Mouse (Mus musculus) CH12.LX (cell line): ENCODE results near the gene Cxxc4. TPM values are rescaled to one million over a fixed set of nuclear protein-coding genes. Genes with fewer than 3 reads are reported as not detected.

Experiments used
- DNase-seq: peaks from one replicate; pipeline ENCODE4 v3.0.0-alpha.2; 2013; ENCODE audit errors: extremely low read depth
- H3K27ac ChIP-seq: 2 replicates; pipeline ENCODE4 v1.5.1; 2012; ENCODE audit warnings: low read depth, mild to moderate bottlenecking, control low read depth, moderate library complexity; ENCODE audit not compliant: insufficient read depth
- H3K27me3 ChIP-seq: replicated peaks from 2 replicates; pipeline ENCODE3; 2012; ENCODE audit warnings: inconsistent platforms
- H3K36me3 ChIP-seq, 2 experiments: replicated peaks in 1 of 2; 2 replicates each; pipeline versions ENCODE3 to v1.6.1; 2012; ENCODE audit warnings: inconsistent platforms in 1 of 2, low read length in 1 of 2, mild to moderate bottlenecking in 1 of 2, mixed read lengths in 1 of 2, moderate library complexity in 1 of 2; ENCODE audit not compliant: control insufficient read depth in 1 of 2, insufficient read depth in 1 of 2
- H3K4me1 ChIP-seq, 2 experiments: 2 replicates each; pipeline ENCODE4 v1.6.1; 2012; ENCODE audit warnings: inconsistent platforms in 1 of 2, moderate library complexity in 1 of 2; ENCODE audit not compliant: insufficient read depth in 2 of 2, control insufficient read depth in 1 of 2
- H3K4me2 ChIP-seq: 2 replicates; pipeline ENCODE4 v1.6.1; 2012; ENCODE audit warnings: low read depth, mild to moderate bottlenecking, control low read depth; ENCODE audit not compliant: poor library complexity, insufficient read depth, severe bottlenecking
- H3K4me3 ChIP-seq, 3 experiments: fragments of 150-350 bp in 1 of 3; sonication (generic) in 1 of 3; replicated peaks in 1 of 3; 2 replicates each; pipeline versions ENCODE3 to v1.5.1; 2011 to 2012; ENCODE audit warnings: low read depth in 2 of 3, low read length in 2 of 3, mild to moderate bottlenecking in 2 of 3, moderate library complexity in 2 of 3, control low read depth in 1 of 3, improper control_type of control experiment in 1 of 3, inconsistent platforms in 1 of 3, mixed read lengths in 1 of 3; ENCODE audit not compliant: poor library complexity in 1 of 3
- H3K79me2 ChIP-seq: replicated peaks from 2 replicates; pipeline ENCODE4 v1.6.1; 2012; ENCODE audit warnings: mild to moderate bottlenecking, moderate library complexity; ENCODE audit not compliant: control insufficient read depth, poor library complexity, insufficient read depth, severe bottlenecking; ENCODE audit errors: extremely low read depth
- H3K9ac ChIP-seq: 2 replicates; pipeline ENCODE4 v1.6.1; 2012; ENCODE audit warnings: low read depth, mild to moderate bottlenecking, control low read depth, moderate library complexity; ENCODE audit not compliant: insufficient read depth
- H3K9me3 ChIP-seq: replicated peaks from 2 replicates; pipeline ENCODE3; 2012; ENCODE audit warnings: low read length, inconsistent platforms, mixed read lengths
- CHD2 ChIP-seq: IDR thresholded peaks from 2 replicates; pipeline ENCODE4 v1.6.1; 2011; ENCODE audit warnings: low read length, improper control_type of control experiment
- CTCF ChIP-seq, 2 experiments: IDR thresholded peaks in 1 of 2; conservative IDR thresholded peaks in 1 of 2; 2 replicates each; pipeline ENCODE4 v1.5.1; 2011 to 2012; ENCODE audit warnings: low read depth in 2 of 2, low read length in 2 of 2, improper control_type of control experiment in 1 of 2, inconsistent platforms in 1 of 2, mild to moderate bottlenecking in 1 of 2, moderate library complexity in 1 of 2
- E2F4 ChIP-seq: IDR thresholded peaks from 2 replicates; pipeline ENCODE4 v1.6.1; 2011; ENCODE audit warnings: low read depth, low read length, improper control_type of control experiment; ENCODE audit not compliant: insufficient replicate concordance
- ELF1 ChIP-seq: IDR thresholded peaks from 2 replicates; pipeline ENCODE4 v1.6.1; 2014; ENCODE audit warnings: low read depth, mild to moderate bottlenecking, inconsistent platforms, low read length, improper control_type of control experiment
- HCFC1 ChIP-seq: IDR thresholded peaks from 2 replicates; pipeline ENCODE4 v1.6.1; 2012; ENCODE audit warnings: low read depth, mild to moderate bottlenecking, inconsistent platforms, low read length, improper control_type of control experiment
- IRF4 ChIP-seq: IDR thresholded peaks from 2 replicates; pipeline ENCODE4 v1.6.1; 2014; ENCODE audit warnings: low read depth, mild to moderate bottlenecking, inconsistent platforms, low read length, improper control_type of control experiment
- MXI1 ChIP-seq: IDR thresholded peaks from 2 replicates; pipeline ENCODE4 v1.6.1; 2011; ENCODE audit warnings: mild to moderate bottlenecking, low read depth, low read length, improper control_type of control experiment
- POLR2AphosphoS2 ChIP-seq: IDR thresholded peaks from 2 replicates; pipeline ENCODE4 v1.6.1; 2011; ENCODE audit warnings: low read depth, low read length, improper control_type of control experiment
- SMC3 ChIP-seq: IDR thresholded peaks from 2 replicates; pipeline ENCODE4 v1.6.1; 2011; ENCODE audit warnings: low read depth, low read length, improper control_type of control experiment
- TCF12 ChIP-seq: IDR thresholded peaks from 2 replicates; pipeline ENCODE4 v1.6.1; 2014; ENCODE audit warnings: low read depth, mild to moderate bottlenecking, inconsistent platforms, low read length, improper control_type of control experiment
- UBTF ChIP-seq: IDR thresholded peaks from 2 replicates; pipeline ENCODE4 v1.6.1; 2012; ENCODE audit warnings: low read depth, mild to moderate bottlenecking, inconsistent platforms, low read length, improper control_type of control experiment, moderate library complexity
- USF1 ChIP-seq: IDR thresholded peaks from 2 replicates; pipeline ENCODE4 v1.6.1; 2014; ENCODE audit warnings: low read depth, mild to moderate bottlenecking, inconsistent platforms, low read length, improper control_type of control experiment
- ZNF384 ChIP-seq: IDR thresholded peaks from 2 replicates; pipeline ENCODE4 v1.6.1; 2012; ENCODE audit warnings: low read depth, low read length, improper control_type of control experiment, inconsistent platforms
- dilution Hi-C: fragments of 300-500 bp; cut with MboI; formaldehyde crosslinking; loops from 2 replicates; pipeline ENCODE4 v1.14.3; 2020; ENCODE audit warnings: low sequenced_read_pairs; ENCODE audit not compliant: extremely low pct_unique_long_range_greater_than_20kb, extremely low pct_ligation_motif_present
- in situ Hi-C: fragments of 300-500 bp; cut with MboI; formaldehyde crosslinking; loops from 3 replicates; pipeline ENCODE4 v1.14.3; 2019; ENCODE audit warnings: low sequenced_read_pairs, low pct_ligation_motif_present, low pct_unique_long_range_greater_than_20kb, mixed read lengths
- polyA plus RNA-seq: library from polyadenylated mRNA; unstranded; fragments of >175 nt; gene quantifications from 2 replicates; pipeline ENCODE4 v1.2.1, GENCODE M21; 2012; ENCODE audit warnings: low read depth; ENCODE audit not compliant: insufficient read length
- total RNA-seq, 2 experiments: library from RNA; depleted of rRNA; stranded (reverse); fragments of 300-350 nt in 1 of 2; fragments of >200 nt in 1 of 2; gene quantifications; 2 replicates each; pipeline ENCODE4 v1.2.3; 2012 to 2014

Gene Cxxc4
- not detected in 2 replicates for total RNA-seq (2012; rRNA removed)
- 0.05 and 0.12 TPM in 2 replicates for total RNA-seq (2014; rRNA removed)
- 0.19 TPM in 1 of 2 replicates, not detected in the other for polyA plus RNA-seq

- dilution Hi-C loops: no loop called here
These were observed at the start of gene Cxxc4 for GRCm38 (mm10) chr3:134236414-134237112. TSS of gene Cxxc4 (plus strand) at chr3:134236484.

DNA sequence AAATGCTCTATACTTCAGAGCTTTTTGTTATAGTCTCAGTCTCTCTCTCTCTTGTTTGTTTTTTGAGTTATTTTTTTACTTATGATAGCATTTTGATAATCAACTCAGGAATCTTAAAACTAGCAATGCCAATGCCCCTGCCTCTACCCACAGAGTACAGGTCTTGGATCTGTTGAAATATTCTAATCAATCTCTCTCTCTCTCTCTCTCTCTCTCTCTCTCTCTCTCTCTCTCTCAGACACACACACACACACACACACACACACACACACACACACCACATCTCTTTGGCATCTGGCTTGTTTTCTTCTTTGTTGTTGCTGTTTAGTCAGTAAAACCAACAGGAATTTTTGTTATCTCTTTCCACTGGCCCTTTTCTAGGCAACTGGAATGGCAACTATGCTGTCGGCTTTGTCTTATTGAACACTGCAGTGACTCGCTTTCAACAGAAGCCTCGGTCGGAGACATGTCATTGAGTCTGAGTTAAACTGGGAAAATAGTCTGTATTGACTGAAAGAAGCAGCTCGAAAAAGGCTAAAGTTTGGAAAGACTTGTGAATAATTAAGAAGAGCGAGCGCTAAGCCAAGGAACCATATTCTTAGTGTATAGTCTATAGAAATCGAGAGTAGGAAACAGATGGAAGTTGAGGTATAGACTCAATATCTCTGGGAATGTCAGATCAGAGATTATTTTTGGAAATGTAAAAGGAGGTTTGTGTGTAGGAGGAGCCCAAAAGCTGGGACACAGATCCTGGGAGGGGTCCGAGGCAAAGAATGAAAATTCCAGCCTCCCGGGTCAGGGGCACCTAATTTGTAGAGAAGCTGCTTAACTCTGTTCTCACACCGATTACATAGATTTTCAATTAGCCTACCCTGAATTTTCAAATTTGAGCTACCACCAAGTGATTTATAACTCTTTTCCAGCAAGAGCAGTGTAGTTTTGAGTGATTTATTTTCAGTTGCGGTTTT lies 47.0 kb upstream of the Cxxc4 start:
- dilution Hi-C loops: no loop called here
- H3K9ac ChIP-seq: no peak overlapping the region

More at GRCm38 (mm10) chr3:134236414-134237112, at the start of gene Cxxc4:
- peaks cover 62% of the 10 kb centered on the region for H3K27me3 ChIP-seq
- no peaks in the 10 kb centered on the region for H3K9me3 ChIP-seq
- in situ Hi-C loops: no loop called here
- H3K4me3 ChIP-seq: peak within 1 kb of the TSS in 2 of 3 experiments; percentile 27 to 52
- no peak for DNase-seq
- peak within 1 kb of the TSS; percentile 100 for H3K4me2 ChIP-seq
- H3K4me1 ChIP-seq: peaks cover 5 to 17% of the 10 kb centered on the region in 2 experiments; a peak in 3 of 4 replicates
- H3K36me3 ChIP-seq: no peaks in the 10 kb centered on the region
- TF ChIP-seq CHD2: 0 out of 2 replicates have a peak, but pooled peaks have one; percentile 50
- 0 out of 2 replicates have a peak, but pooled peaks have one; percentile 18 for TF ChIP-seq UBTF
- TF ChIP-seq ZNF384: peak; percentile 35; the same call in 1 of the 2 replicates
- no peak for TF ChIP-seq IRF4
- no peak within 1 kb of the TSS for H3K27ac ChIP-seq
- no peaks in the 10 kb centered on the region for H3K79me2 ChIP-seq
- H3K9ac ChIP-seq: no peak within 1 kb of the TSS

DNA sequence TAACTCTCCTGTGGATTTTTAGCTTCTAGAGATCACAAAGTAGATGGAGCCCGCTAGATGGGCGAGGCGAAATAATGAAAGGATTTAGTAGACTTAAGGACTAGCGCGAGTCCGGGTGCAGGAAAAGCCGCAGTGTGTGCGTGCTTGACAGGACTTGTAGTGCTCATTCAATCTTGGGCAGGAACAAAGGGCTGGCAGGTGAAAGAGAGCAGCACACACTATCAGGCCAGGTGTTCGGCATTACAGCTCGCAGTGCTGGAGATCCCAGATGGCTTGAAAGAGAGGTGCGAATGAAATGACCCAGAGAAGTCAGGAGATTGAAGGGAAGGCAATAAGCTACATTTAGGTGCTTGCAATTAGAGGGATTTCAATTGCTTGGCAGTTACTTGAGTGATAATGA lies 46.2 kb upstream of the Cxxc4 start:
- dilution Hi-C loops: no loop called here
- Histone ChIP-seq H3K4me2 (no peak overlapping the region), H3K79me2 (no peaks in the 10 kb centered on the region), H3K36me3 (no peaks in the 10 kb centered on the region), H3K27ac (no peak overlapping the region), H3K27me3 (no peaks in the 10 kb centered on the region), H3K4me1 (no peaks in the 10 kb centered on the region), H3K4me3 (no peak overlapping the region)
- no peak for DNase-seq
- TF ChIP-seq SMC3: no peak
- TF ChIP-seq HCFC1: no peak
- TF ChIP-seq USF1: no peak
- TF ChIP-seq CTCF (conservative IDR thresholded peaks at IDR 0.05 in 1 of 2, IDR thresholded peaks at IDR 0.05 in 1 of 2; ENCODE audit: low read depth in 2 of 2, low read length in 2 of 2): no peak
- TF ChIP-seq, all 38 proteins: peak for 0
- Histone ChIP-seq H3K9ac (no peak overlapping the region), H3K9me3 (no peaks in the 10 kb centered on the region)
- in situ Hi-C loops: no loop called here

More for the DNA sequence above, 47.0 kb upstream of the Cxxc4 start:
- H3K36me3 ChIP-seq: no peaks in the 10 kb centered on the region
- H3K4me2 ChIP-seq: no peak overlapping the region
- no peak overlapping the region for H3K27ac ChIP-seq
- no peaks in the 10 kb centered on the region for H3K27me3 ChIP-seq
- no peak overlapping the region for H3K4me3 ChIP-seq
- H3K9me3 ChIP-seq: no peaks in the 10 kb centered on the region
- in situ Hi-C loops: no loop called here
- no peak for DNase-seq
- H3K79me2 ChIP-seq: no peaks in the 10 kb centered on the region
- no peaks in the 10 kb centered on the region for H3K4me1 ChIP-seq
- TF ChIP-seq MXI1 (no peak), ELF1 (no peak), ZNF384 (no peak), POLR2AphosphoS2 (no peak), E2F4 (no peak), TCF12 (no peak)
